Mouse (Mus musculus): Measurements from ENCODE around the gene Hpd.

GRCm38 (mm10) chr5:123127031-123127430 is 55.5 kb downstream of the Hpd start:
- TF ChIP-seq POLR2A (IDR thresholded peaks at IDR 0.05; ENCODE audit: insufficient read depth, low read depth, low read length) (no peak), CTCF (IDR thresholded peaks at IDR 0.05) (no peak)
